Mouse (Mus musculus) B cell, adult 2 months (primary cell): Measurements from ENCODE around the gene Pkp3.
A peak's percentile ranks its signal among the peaks of the same experiment; 100 is the strongest.
"Not testable (repeated sequence)": the region's sequence is repeated elsewhere in the genome, so short reads cannot be mapped to it uniquely, and the experiment has no call there.

ENCODE experiments used
- DNase-seq, 2 experiments: peaks; one replicate each; pipeline ENCODE4 v3.0.0; 2022

Pkp3 gene

GRCm38 (mm10) chr7:141077841-141078240 lies at the start of gene Pkp3:
TSS of gene Pkp3 (plus strand) at chr7:141078218.
- DNase-seq = no peak

DNA sequence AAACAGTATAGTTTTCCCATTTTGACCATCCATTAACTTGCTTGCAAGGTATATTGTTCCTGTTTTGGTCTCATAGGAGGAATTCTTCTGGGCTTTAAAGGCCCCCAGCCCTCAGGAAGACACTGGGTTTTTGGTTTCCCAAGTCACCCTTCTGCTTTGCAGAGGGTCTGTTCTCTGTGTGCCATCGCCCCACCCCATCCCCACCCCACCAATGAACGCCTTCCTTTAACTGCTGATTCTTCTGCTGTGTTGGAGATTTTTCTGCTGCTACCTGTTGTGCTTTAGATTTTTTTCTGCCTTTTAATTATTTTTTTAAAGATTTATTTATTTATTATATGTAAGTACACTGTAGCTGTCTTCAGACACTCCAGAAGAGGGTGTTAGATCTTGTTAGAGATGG lies 49.2 kb upstream of the Pkp3 start, which contains the start of gene Gm17387:
TSS of gene Gm17387 (plus strand) at position 301 of the 400 bp plus-strand sequence.
- no peak for DNase-seq

- no peak for DNase-seq
Measured at GRCm38 (mm10) chr7:141030390-141030789, 47.6 kb upstream of the Pkp3 start.

DNA sequence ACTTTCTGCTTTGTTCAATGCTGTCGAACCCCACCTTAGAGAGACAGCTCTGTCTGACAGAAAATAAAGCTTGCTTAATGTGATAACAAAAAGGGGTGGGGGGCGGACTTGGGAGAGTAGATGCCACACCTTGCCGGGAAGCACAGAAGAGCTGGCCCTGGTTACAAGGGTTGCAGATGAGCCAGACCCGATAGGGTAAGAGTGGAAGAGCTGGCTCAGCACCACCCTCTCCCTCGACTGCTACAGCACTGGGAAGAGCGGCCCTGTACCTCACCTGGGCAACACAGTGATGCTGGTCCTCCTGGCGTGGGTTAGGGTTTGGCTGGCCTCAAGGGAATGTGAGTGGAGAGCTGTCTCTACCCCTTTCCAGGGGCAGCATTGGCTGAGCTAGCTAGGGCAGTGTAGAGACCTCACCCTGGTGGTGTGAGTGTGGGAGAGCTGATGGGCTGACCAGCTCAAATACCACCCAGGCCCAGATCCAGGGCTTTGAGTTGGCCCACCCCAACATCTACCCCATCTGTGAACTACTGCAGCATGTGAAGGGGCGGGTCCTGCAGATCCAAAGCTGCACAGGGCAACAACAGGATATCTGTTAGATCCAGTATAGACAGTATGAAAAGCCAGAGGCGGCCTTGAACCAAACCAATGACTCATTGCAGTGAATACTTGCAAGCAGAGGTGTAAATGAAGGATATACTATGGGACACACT lies 45.4 kb upstream of the Pkp3 start:
- DNase-seq = no peak

DNA sequence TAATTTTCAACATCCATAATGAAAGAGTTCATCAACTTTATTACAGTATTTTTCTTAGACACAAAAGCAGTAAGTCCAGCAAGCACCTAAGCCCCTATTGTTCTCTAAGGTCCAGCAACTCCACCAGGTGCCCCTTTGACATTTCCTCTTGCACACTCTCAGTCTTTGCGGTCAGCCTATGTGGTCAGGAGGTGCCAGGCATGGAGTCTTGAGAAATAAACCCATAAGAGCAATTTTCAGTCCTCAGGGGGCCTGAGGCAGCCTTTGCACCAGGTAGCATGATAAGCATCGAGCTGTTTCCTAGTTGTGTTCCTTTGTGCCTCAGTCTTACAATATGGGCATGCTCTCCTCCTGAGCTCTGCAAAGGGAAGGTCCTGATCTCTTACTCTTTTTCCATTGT lies 41.4 kb upstream of the Pkp3 start:
- DNase-seq = not testable (repeated sequence)

- DNase-seq = no peak
Measured at GRCm38 (mm10) chr7:141038090-141039032, 39.7 kb upstream of the Pkp3 start.

- no peak for DNase-seq
Measured at GRCm38 (mm10) chr7:141039386-141040107, 38.5 kb upstream of the Pkp3 start.

GRCm38 (mm10) chr7:141040867-141041606 lies 37.0 kb upstream of the Pkp3 start:
- no peak for DNase-seq

DNA sequence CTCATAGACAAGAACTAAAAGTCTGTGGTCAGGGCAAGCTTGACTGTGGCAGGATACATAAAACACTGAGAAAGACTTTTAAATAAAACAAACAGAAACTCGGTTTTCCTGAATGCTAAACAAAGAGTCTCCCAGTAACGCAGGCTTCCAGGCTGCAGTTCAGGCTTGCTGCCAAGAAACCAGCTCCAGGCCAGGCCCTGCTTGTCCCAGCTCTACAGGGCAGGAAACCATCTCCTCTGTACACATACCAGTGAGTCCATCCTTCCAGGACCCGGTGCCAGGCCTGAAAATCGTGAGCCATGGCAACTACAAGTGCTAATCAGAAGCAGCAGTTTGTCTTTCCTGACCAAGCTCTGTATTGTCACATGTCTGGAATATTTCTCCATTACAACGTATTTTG lies 36.4 kb upstream of the Pkp3 start:
- DNase-seq = no peak

DNA sequence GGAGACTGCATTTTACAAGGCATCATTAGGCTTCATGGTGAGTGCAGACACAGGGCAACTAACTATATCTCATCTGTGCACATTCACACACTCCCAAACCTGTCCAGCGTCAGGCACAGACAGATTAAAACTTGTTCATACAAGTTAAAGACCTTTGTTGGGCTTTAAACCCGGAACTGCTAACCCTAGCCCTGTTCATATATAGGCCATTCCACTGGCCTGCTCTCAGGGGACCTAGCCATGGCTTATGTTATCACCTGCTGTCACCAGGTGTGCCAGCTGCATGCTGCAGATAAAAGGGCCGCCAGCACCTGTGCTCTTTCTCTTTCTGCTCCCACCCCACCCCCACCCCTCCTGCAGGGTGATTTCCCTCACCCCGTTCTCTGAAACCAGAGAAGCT lies 35.5 kb upstream of the Pkp3 start:
- no peak for DNase-seq

- DNase-seq = peak in 1 of 2 experiments; percentile 17
Measured at GRCm38 (mm10) chr7:141046931-141047580, 31.0 kb upstream of the Pkp3 start.

DNA sequence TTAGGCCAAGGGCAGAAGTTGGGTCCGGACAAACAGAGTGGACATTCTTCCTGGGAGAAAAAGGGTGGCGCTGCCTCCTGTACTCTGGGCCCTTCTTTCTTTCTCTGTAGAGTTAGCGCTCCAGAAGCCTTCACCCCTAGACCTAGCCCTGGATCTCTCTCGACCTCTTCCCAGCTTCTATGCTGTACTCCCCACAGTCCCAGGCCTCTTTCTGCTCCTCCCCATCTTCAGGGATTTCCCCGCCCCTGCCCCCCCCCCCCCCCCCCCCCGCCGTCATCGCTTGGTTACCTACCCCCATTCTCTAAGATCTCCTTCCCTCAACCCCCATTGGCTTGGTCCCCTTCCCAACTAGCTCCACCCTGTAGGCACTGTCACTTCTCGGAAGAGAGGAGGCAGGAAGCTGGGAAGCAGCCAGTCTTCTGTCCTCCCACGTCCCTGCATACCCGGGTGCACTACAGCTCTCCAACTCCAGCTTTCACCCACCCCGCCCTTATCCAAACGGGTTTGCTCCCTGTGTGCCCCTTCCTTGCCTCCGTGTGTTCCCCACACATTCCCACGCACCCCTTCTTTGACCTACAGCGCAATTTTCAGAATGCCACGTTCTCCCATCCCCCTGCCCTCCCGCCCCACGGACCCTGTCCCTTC lies 30.3 kb upstream of the Pkp3 start:
- no peak for DNase-seq

DNA sequence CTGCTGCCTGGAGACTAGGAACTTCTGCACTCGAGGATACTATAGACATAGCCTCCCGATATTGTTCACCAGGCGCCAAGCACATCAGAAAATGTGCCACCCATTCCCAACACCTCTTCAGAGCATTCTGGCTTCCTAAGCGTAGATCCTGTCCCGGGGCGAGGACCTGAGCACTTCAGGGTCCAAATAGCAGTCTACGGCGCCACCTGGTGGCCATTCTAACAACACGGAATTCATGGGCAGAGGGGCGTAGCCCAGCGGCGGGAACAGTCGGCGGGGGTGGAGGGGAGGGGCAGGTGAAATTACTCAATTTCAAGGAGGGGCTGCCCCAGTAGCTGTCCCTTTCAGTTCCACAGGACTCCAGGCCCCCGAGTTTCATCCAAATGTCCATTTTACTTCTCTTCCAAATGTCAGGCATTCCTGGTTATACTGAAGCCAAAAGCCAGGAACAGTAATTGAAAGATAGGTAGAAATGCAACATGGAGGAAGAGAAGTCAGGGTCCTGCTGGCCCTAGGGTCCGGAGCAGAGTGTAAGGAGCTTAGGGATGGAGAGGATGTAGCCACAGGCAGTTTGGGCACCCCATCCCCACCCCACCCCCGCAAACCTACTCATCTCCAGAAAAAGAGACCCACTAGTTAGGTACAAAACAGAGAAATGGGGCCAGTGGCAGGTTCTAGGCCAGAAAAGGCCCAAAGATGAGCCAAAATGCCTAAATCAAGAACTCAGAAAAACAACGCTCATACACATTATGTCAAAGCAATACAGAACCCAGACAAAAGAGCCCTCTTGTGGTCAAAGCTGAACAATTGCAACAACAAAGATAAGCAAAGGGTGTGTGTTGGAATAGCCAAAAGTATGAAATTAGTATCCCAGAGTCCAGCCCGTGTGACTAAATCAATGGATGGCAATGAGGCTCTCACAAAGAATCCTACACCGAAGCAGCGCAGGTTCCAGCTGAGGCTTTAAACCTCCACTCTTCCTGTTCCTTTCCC lies 29.5 kb upstream of the Pkp3 start:
- DNase-seq = peak; percentile 93

- DNase-seq = no peak
Measured at GRCm38 (mm10) chr7:141049326-141049725, 28.7 kb upstream of the Pkp3 start.

DNA sequence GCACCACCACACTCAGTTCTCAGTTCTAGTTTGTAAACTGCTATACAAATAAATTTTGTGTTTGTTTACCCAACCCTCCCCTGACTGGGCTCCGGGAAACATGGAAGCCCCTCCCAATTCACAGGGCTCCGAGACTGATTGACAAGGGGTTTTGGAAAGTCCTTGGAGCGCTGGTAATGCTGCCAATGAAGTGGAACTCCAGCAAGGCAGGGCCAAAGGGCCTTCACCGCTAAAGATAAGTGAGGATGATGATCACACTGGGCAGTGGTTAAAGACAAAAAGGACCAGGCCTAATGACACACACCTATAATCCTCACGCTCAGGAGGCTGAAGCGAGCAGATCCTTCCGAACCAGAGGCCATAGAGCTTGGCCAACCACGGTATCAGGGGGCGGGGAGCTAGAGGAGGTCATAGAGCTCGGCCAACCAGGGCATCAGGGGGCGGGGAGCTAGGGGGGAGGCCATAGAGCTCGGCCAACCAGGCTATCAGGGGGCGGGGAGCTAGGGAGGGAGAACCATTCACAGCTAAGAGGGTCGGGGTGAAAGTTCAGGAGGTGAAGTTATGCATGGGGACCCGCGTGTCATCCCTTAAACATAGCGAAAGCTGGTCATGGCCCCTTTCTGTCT lies 26.8 kb upstream of the Pkp3 start:
- no peak for DNase-seq

GRCm38 (mm10) chr7:141052016-141052415 lies 26.0 kb upstream of the Pkp3 start:
- DNase-seq = no peak

- no peak for DNase-seq
Measured at GRCm38 (mm10) chr7:141052421-141052820, 25.6 kb upstream of the Pkp3 start.

- no peak for DNase-seq
Measured at GRCm38 (mm10) chr7:141055785-141056184, 22.2 kb upstream of the Pkp3 start.

GRCm38 (mm10) chr7:141056976-141057375 lies 21.0 kb upstream of the Pkp3 start:
- no peak for DNase-seq

GRCm38 (mm10) chr7:141057541-141057940 lies 20.5 kb upstream of the Pkp3 start:
- no peak for DNase-seq
